Mouse (Mus musculus): ENCODE measurements around the gene Macrod2.

DNA sequence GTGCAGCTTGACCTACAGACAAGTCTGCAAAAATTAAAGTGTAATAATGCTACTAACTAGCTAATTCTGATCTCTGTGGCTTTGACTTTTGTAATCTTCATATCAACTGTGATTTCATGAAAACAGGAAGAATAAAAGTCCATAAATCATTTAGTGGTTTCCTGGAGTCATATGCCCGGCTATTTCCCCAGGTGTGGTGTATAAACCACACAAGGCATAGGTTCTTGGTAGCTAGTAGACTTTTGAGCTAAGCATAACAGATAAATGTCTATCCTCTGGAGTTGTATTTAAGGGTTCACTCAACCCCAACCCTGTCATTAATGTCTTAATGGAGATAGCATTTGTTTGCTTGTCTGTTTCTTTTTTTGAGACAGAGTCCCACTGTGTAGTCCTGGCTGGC lies 296.3 kb downstream of the Macrod2 start:
- no peak for TF ChIP-seq EP300 (IDR thresholded peaks at IDR 0.05)
- no peak for TF ChIP-seq CTCF (IDR thresholded peaks at IDR 0.05)

Measured in lung, postnatal 0 days (tissue).